Mouse (Mus musculus) midbrain, embryonic 10.5 days (tissue): ENCODE measurements at regions not wholly inside any gene's neighbourhood (a gene's known extent, or its start where the extent isn't known, plus 50 kb on each side); places are given as distances from the start of the nearest gene placed in this dataset.
A peak's percentile ranks its signal among the peaks of the same experiment; 100 is the strongest.
"Not testable (repeated sequence)": the region's sequence is repeated elsewhere in the genome, so short reads cannot be mapped to it uniquely, and the experiment has no call there.

ENCODE experiments used
- DNase-seq: peaks from one replicate; pipeline ENCODE4 v3.0.0-alpha.2; 2017; ENCODE audit warnings: low spot score
- H3K27ac ChIP-seq: fragments of 300-500 bp; sonication (generic); replicated peaks from 2 replicates; pipeline ENCODE4 v1.5.1; 2016; ENCODE audit warnings: mild to moderate bottlenecking
- H3K27me3 ChIP-seq: fragments of 300-500 bp; sonication (generic); 2 replicates; pipeline ENCODE4 v1.6.1; 2016; ENCODE audit warnings: low read depth, mild to moderate bottlenecking; ENCODE audit not compliant: poor library complexity, severe bottlenecking
- H3K36me3 ChIP-seq: fragments of 300-500 bp; sonication (generic); 2 replicates; pipeline ENCODE4 v1.6.1; 2016; ENCODE audit warnings: mild to moderate bottlenecking, moderate library complexity
- H3K4me1 ChIP-seq: fragments of 300-500 bp; sonication (generic); 2 replicates; pipeline ENCODE4 v1.6.1; 2016
- H3K4me3 ChIP-seq: fragments of 300-500 bp; sonication (generic); 2 replicates; pipeline ENCODE4 v1.5.1; 2016; ENCODE audit warnings: mild to moderate bottlenecking, moderate library complexity
- H3K9me3 ChIP-seq: fragments of 300-500 bp; sonication (generic); replicated peaks from 2 replicates; pipeline ENCODE4 v1.6.1; 2016; ENCODE audit warnings: mild to moderate bottlenecking
- WGBS: fragments of 180-500 bp; shearing (Covaris S2); methylation state at CpG from one replicate; pipeline ENCODE4 v1.1.7; 2016; 5-methylcytosine and 5-hydroxymethylcytosine counted together

GRCm38 (mm10) chr12:79984025-79984790, 128.6 kb downstream of the Zfp36l1 start:
- WGBS, result 70% methylated on average over 10 of the region's 10 CpGs
- H3K9me3 ChIP-seq, result no peaks in the 10 kb centered on the region

GRCm38 (mm10) chr12:79983232-79983631, 129.6 kb downstream of the Zfp36l1 start:
- Histone ChIP-seq H3K27me3 (no peaks in the 10 kb centered on the region), H3K27ac (no peak overlapping the region; the same call in 1 of the 2 replicates), H3K9me3 (no peaks in the 10 kb centered on the region), H3K4me1 (peaks cover 28% of the 10 kb centered on the region), H3K4me3 (no peak overlapping the region), H3K36me3 (no peaks in the 10 kb centered on the region)
- DNase-seq, result no peak
- 73% methylated on average over 6 of the region's 6 CpGs for WGBS

More at GRCm38 (mm10) chr12:79984025-79984790, 128.6 kb downstream of the Zfp36l1 start:
- Histone ChIP-seq H3K4me3 (no peak overlapping the region), H3K36me3 (no peaks in the 10 kb centered on the region), H3K27ac (peak overlapping the region; percentile 39; the same call in 1 of the 2 replicates), H3K4me1 (peaks cover 35% of the 10 kb centered on the region), H3K27me3 (no peaks in the 10 kb centered on the region)
- no peak for DNase-seq

GRCm38 (mm10) chr12:79982497-79982896, 130.3 kb downstream of the Zfp36l1 start:
- not testable (repeated sequence) for H3K9me3 ChIP-seq, DNase-seq, H3K27ac ChIP-seq, H3K27me3 ChIP-seq, H3K4me3 ChIP-seq, H3K36me3 ChIP-seq
- peaks cover 28% of the 10 kb centered on the region for H3K4me1 ChIP-seq
- 89% methylated on average over 1 of the region's 1 CpGs for WGBS

- no peaks in the 10 kb centered on the region for H3K36me3 ChIP-seq
- DNase-seq, result no peak
- no peak overlapping the region for H3K4me3 ChIP-seq
- H3K27me3 ChIP-seq, result no peaks in the 10 kb centered on the region
- H3K27ac ChIP-seq, result no peak overlapping the region
- 88% methylated on average over 4 of the region's 4 CpGs for WGBS
- H3K9me3 ChIP-seq, result no peaks in the 10 kb centered on the region
- peaks cover 21% of the 10 kb centered on the region for H3K4me1 ChIP-seq
Measured at GRCm38 (mm10) chr12:79980711-79981110, 132.1 kb downstream of the Zfp36l1 start.

GRCm38 (mm10) chr12:79977136-79977535, 135.7 kb downstream of the Zfp36l1 start:
- Histone ChIP-seq H3K27me3 (no peaks in the 10 kb centered on the region), H3K4me1 (peaks cover 22% of the 10 kb centered on the region), H3K27ac (no peak overlapping the region), H3K4me3 (no peak overlapping the region), H3K9me3 (peaks cover 4% of the 10 kb centered on the region; the same call in 1 of the 2 replicates), H3K36me3 (no peaks in the 10 kb centered on the region)
- 94% methylated on average over 3 of the region's 3 CpGs for WGBS
- no peak for DNase-seq

GRCm38 (mm10) chr12:79975466-79976239, 137.2 kb downstream of the Zfp36l1 start:
- H3K36me3 ChIP-seq, result no peaks in the 10 kb centered on the region
- H3K4me3 ChIP-seq, result no peak overlapping the region
- 73% methylated on average over 9 of the region's 9 CpGs for WGBS
- no peaks in the 10 kb centered on the region for H3K27me3 ChIP-seq
- H3K27ac ChIP-seq, result peak overlapping the region; percentile 66
- peaks cover 37% of the 10 kb centered on the region for H3K4me1 ChIP-seq
- no peak for DNase-seq
- H3K9me3 ChIP-seq, result peaks cover 4% of the 10 kb centered on the region; the same call in 1 of the 2 replicates

GRCm38 (mm10) chr12:79975050-79975449, 137.8 kb downstream of the Zfp36l1 start:
- H3K27me3 ChIP-seq, result no peaks in the 10 kb centered on the region
- peaks cover 43% of the 10 kb centered on the region for H3K4me1 ChIP-seq
- peak overlapping the region; percentile 66 for H3K27ac ChIP-seq
- no peak overlapping the region for H3K4me3 ChIP-seq
- 75% methylated on average over 6 of the region's 6 CpGs for WGBS
- peaks cover 4% of the 10 kb centered on the region; the same call in 1 of the 2 replicates for H3K9me3 ChIP-seq
- no peaks in the 10 kb centered on the region for H3K36me3 ChIP-seq
- DNase-seq, result no peak

- H3K9me3 ChIP-seq, result peaks cover 4% of the 10 kb centered on the region; the same call in 1 of the 2 replicates
- DNase-seq, result no peak
- WGBS, result 69% methylated on average over 7 of the region's 7 CpGs
- no peaks in the 10 kb centered on the region for H3K27me3 ChIP-seq
- peak overlapping the region; percentile 66 for H3K27ac ChIP-seq
- no peak overlapping the region for H3K4me3 ChIP-seq
- H3K4me1 ChIP-seq, result peaks cover 49% of the 10 kb centered on the region
- H3K36me3 ChIP-seq, result no peaks in the 10 kb centered on the region
Measured at GRCm38 (mm10) chr12:79974530-79974929, 138.3 kb downstream of the Zfp36l1 start.

- Histone ChIP-seq H3K36me3 (no peaks in the 10 kb centered on the region), H3K9me3 (peaks cover 4% of the 10 kb centered on the region; the same call in 1 of the 2 replicates), H3K4me3 (no peak overlapping the region), H3K27me3 (no peaks in the 10 kb centered on the region), H3K27ac (peak overlapping the region; percentile 43; the same call in 1 of the 2 replicates), H3K4me1 (peaks cover 57% of the 10 kb centered on the region)
- 90% methylated on average over 7 of the region's 7 CpGs for WGBS
- no peak for DNase-seq
Measured at GRCm38 (mm10) chr12:79973566-79974230, 139.1 kb downstream of the Zfp36l1 start.

- H3K27me3 ChIP-seq, result peaks cover 19% of the 10 kb centered on the region
- H3K4me3 ChIP-seq, result no peak overlapping the region
- peaks cover 76% of the 10 kb centered on the region for H3K4me1 ChIP-seq
- H3K36me3 ChIP-seq, result no peaks in the 10 kb centered on the region
- no peak for DNase-seq
- 64% methylated on average over 5 of the region's 5 CpGs for WGBS
- peak overlapping the region; percentile 83 for H3K27ac ChIP-seq
- peaks cover 4% of the 10 kb centered on the region; the same call in 1 of the 2 replicates for H3K9me3 ChIP-seq
Measured at GRCm38 (mm10) chr12:79970981-79971390, 141.8 kb downstream of the Zfp36l1 start.

- H3K4me3 ChIP-seq, result no peak overlapping the region
- WGBS, result 22% methylated on average over 13 of the region's 13 CpGs
- peaks cover 20% of the 10 kb centered on the region for H3K27me3 ChIP-seq
- no peaks in the 10 kb centered on the region for H3K36me3 ChIP-seq
- H3K27ac ChIP-seq, result peak overlapping the region; percentile 83
- H3K9me3 ChIP-seq, result peaks cover 4% of the 10 kb centered on the region; the same call in 1 of the 2 replicates
- DNase-seq, result peak; percentile 44
- peaks cover 76% of the 10 kb centered on the region for H3K4me1 ChIP-seq
Measured at GRCm38 (mm10) chr12:79970227-79970901, 142.4 kb downstream of the Zfp36l1 start.
